Mouse (Mus musculus) liver, embryonic 11.5 days (tissue): Measurements from ENCODE around the gene Csf2rb2. TPM values are rescaled to one million over a fixed set of nuclear protein-coding genes. Genes with fewer than 3 reads are reported as not detected.
"Not testable (repeated sequence)": the region's sequence is repeated elsewhere in the genome, so short reads cannot be mapped to it uniquely, and the experiment has no call there.

ENCODE experiments used
- ATAC-seq: fragments of 200-750 bp; cut with Nextera tagmentation; replicated peaks from 2 replicates; pipeline ENCODE4 v1.8.0; 2017; ENCODE audit warnings: moderate number of reproducible peaks, mild to moderate bottlenecking, moderate TSS enrichment, moderate library complexity; ENCODE audit not compliant: low FRiP score
- DNase-seq: peaks from one replicate; pipeline ENCODE4 v3.0.0-alpha.2; 2017; ENCODE audit warnings: low spot score
- H3K27ac ChIP-seq: fragments of 300-500 bp; sonication (generic); 2 replicates; pipeline ENCODE4 v1.5.1; 2014; ENCODE audit warnings: mild to moderate bottlenecking, low read depth, low read length, control low read depth
- H3K27me3 ChIP-seq: fragments of 300-500 bp; sonication (generic); replicated peaks from 2 replicates; pipeline ENCODE4 v1.6.1; 2014; ENCODE audit warnings: low read length, mixed read lengths; ENCODE audit not compliant: control insufficient read depth, insufficient read depth
- H3K36me3 ChIP-seq: fragments of 300-500 bp; sonication (generic); 2 replicates; pipeline ENCODE4 v1.6.1; 2014; ENCODE audit warnings: mild to moderate bottlenecking, low read length, moderate library complexity, mixed read lengths; ENCODE audit not compliant: control insufficient read depth, insufficient read depth
- H3K4me1 ChIP-seq: fragments of 300-500 bp; sonication (generic); replicated peaks from 2 replicates; pipeline ENCODE4 v1.6.1; 2014; ENCODE audit warnings: low read length, mixed read lengths; ENCODE audit not compliant: control insufficient read depth, insufficient read depth
- H3K4me2 ChIP-seq: fragments of 300-500 bp; sonication (generic); 2 replicates; pipeline ENCODE4 v1.6.1; 2014; ENCODE audit warnings: mild to moderate bottlenecking, control low read depth, moderate library complexity
- H3K4me3 ChIP-seq: fragments of 300-500 bp; sonication (generic); 2 replicates; pipeline ENCODE4 v1.5.1; 2014; ENCODE audit warnings: low read depth, low read length, control low read depth
- H3K9ac ChIP-seq: fragments of 300-500 bp; sonication (generic); 2 replicates; pipeline ENCODE4 v1.6.1; 2014; ENCODE audit warnings: low read depth, low read length, control low read depth
- H3K9me3 ChIP-seq: fragments of 300-500 bp; sonication (generic); 2 replicates; pipeline ENCODE4 v1.6.1; 2016; ENCODE audit warnings: low read length, inconsistent platforms, mixed read lengths; ENCODE audit not compliant: control insufficient read depth
- WGBS: fragments of 180-500 bp; shearing (Covaris S2); extraction: QIAGEN DNeasy Blood & Tissue Kit; methylation state at CpG from one replicate; pipeline ENCODE4 v1.1.7; 2014; 5-methylcytosine and 5-hydroxymethylcytosine counted together
- polyA plus RNA-seq: library from polyadenylated mRNA; unstranded; fragments of >200 nt; fragmentation: Nextera tagmentation; extraction: Ambion mirVana; gene quantifications from 2 replicates; pipeline ENCODE4 v1.2.1, GENCODE M21; 2014

The Csf2rb2 gene
- polyA plus RNA-seq, 1 experiment from 2014 or later = 1.5 TPM

- 84% methylated on average over 6 of the region's 6 CpGs for WGBS
- H3K9ac ChIP-seq = no peak overlapping the region
Observed at GRCm38 (mm10) chr15:78303665-78304233, 1.8 kb downstream of the Csf2rb2 start.

GRCm38 (mm10) chr15:78302718-78303117 is 2.8 kb downstream of the Csf2rb2 start:
- Histone ChIP-seq H3K36me3 (no peaks in the 10 kb centered on the region), H3K9me3 (no peaks in the 10 kb centered on the region), H3K4me1 (no peaks in the 10 kb centered on the region), H3K9ac (no peak overlapping the region), H3K27me3 (peaks cover 5% of the 10 kb centered on the region; the same call in 1 of the 2 replicates), H3K4me3 (no peak overlapping the region), H3K27ac (no peak overlapping the region), H3K4me2 (no peak overlapping the region)
- whole genome bisulfite sequencing = 94% methylated on average over 4 of the region's 4 CpGs
- DNase-seq = no peak
- ATAC-seq = no peak

More at GRCm38 (mm10) chr15:78303665-78304233, 1.8 kb downstream of the Csf2rb2 start:
- ATAC-seq (no peak), DNase-seq (no peak)
- H3K9me3 ChIP-seq = no peaks in the 10 kb centered on the region
- H3K4me1 ChIP-seq = no peaks in the 10 kb centered on the region
- H3K27ac ChIP-seq = no peak overlapping the region
- no peak overlapping the region for H3K4me2 ChIP-seq
- no peaks in the 10 kb centered on the region for H3K36me3 ChIP-seq
- peaks cover 5% of the 10 kb centered on the region for H3K27me3 ChIP-seq
- H3K4me3 ChIP-seq = no peak overlapping the region

- H3K9ac ChIP-seq = no peak overlapping the region
- no peaks in the 10 kb centered on the region for H3K4me1 ChIP-seq
- no peak overlapping the region for H3K4me3 ChIP-seq
- H3K4me2 ChIP-seq = no peak overlapping the region
- no peaks in the 10 kb centered on the region for H3K9me3 ChIP-seq
- no peak overlapping the region for H3K27ac ChIP-seq
- no peaks in the 10 kb centered on the region for H3K36me3 ChIP-seq
- DNase-seq (no peak), ATAC-seq (no peak)
- peaks cover 5% of the 10 kb centered on the region; the same call in 1 of the 2 replicates for H3K27me3 ChIP-seq
Observed at GRCm38 (mm10) chr15:78300773-78301172, 4.7 kb downstream of the Csf2rb2 start.

- Histone ChIP-seq H3K36me3 (no peaks in the 10 kb centered on the region), H3K9ac (no peak overlapping the region), H3K4me3 (no peak overlapping the region), H3K4me1 (no peaks in the 10 kb centered on the region), H3K27ac (no peak overlapping the region), H3K9me3 (no peaks in the 10 kb centered on the region), H3K4me2 (no peak overlapping the region), H3K27me3 (no peaks in the 10 kb centered on the region)
- WGBS = 61% methylated on average over 3 of the region's 3 CpGs
- ATAC-seq (no peak), DNase-seq (no peak)
Observed at GRCm38 (mm10) chr15:78299641-78300040, 5.9 kb downstream of the Csf2rb2 start.

- Histone ChIP-seq H3K36me3 (no peaks in the 10 kb centered on the region), H3K9me3 (no peaks in the 10 kb centered on the region), H3K4me3 (no peak overlapping the region), H3K27ac (no peak overlapping the region), H3K27me3 (no peaks in the 10 kb centered on the region), H3K4me2 (no peak overlapping the region), H3K4me1 (no peaks in the 10 kb centered on the region; the same call in 1 of the 2 replicates), H3K9ac (no peak overlapping the region)
- DNase-seq (no peak), ATAC-seq (no peak)
- WGBS = 72% methylated on average over 1 of the region's 1 CpGs
Observed at GRCm38 (mm10) chr15:78298558-78298957, 7.0 kb downstream of the Csf2rb2 start.

GRCm38 (mm10) chr15:78293716-78294115 is 11.8 kb downstream of the Csf2rb2 start:
- Histone ChIP-seq H3K27ac (no peak overlapping the region), H3K4me3 (no peak overlapping the region), H3K9me3 (no peaks in the 10 kb centered on the region), H3K4me2 (no peak overlapping the region), H3K36me3 (no peaks in the 10 kb centered on the region), H3K4me1 (no peaks in the 10 kb centered on the region; the same call in 1 of the 2 replicates), H3K9ac (no peak overlapping the region), H3K27me3 (no peaks in the 10 kb centered on the region)
- 75% methylated on average over 4 of the region's 4 CpGs for WGBS
- DNase-seq = no peak
- ATAC-seq = no peak

- H3K4me3 ChIP-seq, DNase-seq, H3K4me2 ChIP-seq, H3K36me3 ChIP-seq, H3K4me1 ChIP-seq, H3K27ac ChIP-seq, H3K27me3 ChIP-seq, ATAC-seq, H3K9me3 ChIP-seq, H3K9ac ChIP-seq: not testable (repeated sequence)
- 13% methylated on average over 2 of the region's 2 CpGs for WGBS
Observed at GRCm38 (mm10) chr15:78293228-78293627, 12.3 kb downstream of the Csf2rb2 start.

- WGBS = 65% methylated on average over 5 of the region's 5 CpGs
- DNase-seq, H3K36me3 ChIP-seq, H3K9me3 ChIP-seq, ATAC-seq, H3K27me3 ChIP-seq, H3K4me3 ChIP-seq, H3K4me2 ChIP-seq, H3K9ac ChIP-seq, H3K27ac ChIP-seq, H3K4me1 ChIP-seq: not testable (repeated sequence)
Observed at GRCm38 (mm10) chr15:78289775-78290174, 15.7 kb downstream of the Csf2rb2 start.

GRCm38 (mm10) chr15:78287941-78288340 is 17.6 kb downstream of the Csf2rb2 start:
- H3K4me1 ChIP-seq = no peaks in the 10 kb centered on the region
- WGBS = 80% methylated on average over 5 of the region's 5 CpGs
- ATAC-seq (no peak), DNase-seq (no peak)
- H3K27me3 ChIP-seq = no peaks in the 10 kb centered on the region
- H3K27ac ChIP-seq = no peak overlapping the region
- H3K4me2 ChIP-seq = no peak overlapping the region
- no peak overlapping the region for H3K9ac ChIP-seq
- H3K9me3 ChIP-seq = no peaks in the 10 kb centered on the region
- no peak overlapping the region for H3K4me3 ChIP-seq
- no peaks in the 10 kb centered on the region for H3K36me3 ChIP-seq
